Mouse (Mus musculus): ENCODE data around the gene Lrfn1.

Gene Lrfn1

GRCm38 (mm10) chr7:28451531-28452360 lies at the start of gene Lrfn1:
TSS of gene Lrfn1 (plus strand) at chr7:28451980.
- no peak for DNase-seq

GRCm38 (mm10) chr7:28410841-28411475 lies 40.8 kb upstream of the Lrfn1 start:
- DNase-seq = no peak

GRCm38 (mm10) chr7:28412826-28413225 lies 39.0 kb upstream of the Lrfn1 start:
- DNase-seq = peak; percentile 36 to 47

- no peak for DNase-seq
Observed at GRCm38 (mm10) chr7:28417368-28417767, 34.4 kb upstream of the Lrfn1 start.

- DNase-seq = no peak
Observed at GRCm38 (mm10) chr7:28418096-28418670, 33.6 kb upstream of the Lrfn1 start.

GRCm38 (mm10) chr7:28419416-28419815 lies 32.4 kb upstream of the Lrfn1 start:
- no peak for DNase-seq

- no peak for DNase-seq
Observed at GRCm38 (mm10) chr7:28423018-28423417, 28.8 kb upstream of the Lrfn1 start.

GRCm38 (mm10) chr7:28427738-28428137 lies 24.0 kb upstream of the Lrfn1 start:
- no peak for DNase-seq

- DNase-seq = no peak
Observed at GRCm38 (mm10) chr7:28430512-28430911, 21.3 kb upstream of the Lrfn1 start.

GRCm38 (mm10) chr7:28432252-28432651 lies 19.5 kb upstream of the Lrfn1 start:
- DNase-seq = no peak

GRCm38 (mm10) chr7:28435660-28436259 lies 16.0 kb upstream of the Lrfn1 start:
- peak; percentile 28 to 34 for DNase-seq

- peak; percentile 98 to 99 for DNase-seq
Observed at GRCm38 (mm10) chr7:28436271-28436904, 15.4 kb upstream of the Lrfn1 start.

- DNase-seq = peak in 1 of 2 experiments; percentile 85
Observed at GRCm38 (mm10) chr7:28436932-28437570, 14.7 kb upstream of the Lrfn1 start, which contains the start of gene Gmfg. TSS of gene Gmfg (plus strand) at chr7:28437447.

- no peak for DNase-seq
Observed at GRCm38 (mm10) chr7:28437964-28438363, 13.8 kb upstream of the Lrfn1 start.

GRCm38 (mm10) chr7:28438771-28439170 lies 13.0 kb upstream of the Lrfn1 start:
- DNase-seq = no peak

- DNase-seq = peak; percentile 80 to 87
Observed at GRCm38 (mm10) chr7:28440739-28441138, 11.0 kb upstream of the Lrfn1 start.

- DNase-seq = no peak
Observed at GRCm38 (mm10) chr7:28441776-28442485, 9.8 kb upstream of the Lrfn1 start.

- no peak for DNase-seq
Observed at GRCm38 (mm10) chr7:28442688-28443087, 9.1 kb upstream of the Lrfn1 start.

- DNase-seq = no peak
Observed at GRCm38 (mm10) chr7:28444344-28444974, 7.3 kb upstream of the Lrfn1 start.

GRCm38 (mm10) chr7:28446446-28446845 lies 5.3 kb upstream of the Lrfn1 start:
- DNase-seq = peak; percentile 93 to 94

Data from B cell, adult 2 months (primary cell).